Mouse (Mus musculus): Measurements from ENCODE around the gene Derl3. TPM values are rescaled to one million over a fixed set of nuclear protein-coding genes. Genes with fewer than 3 reads are reported as not detected.
"Not testable (repeated sequence)": the region's sequence is repeated elsewhere in the genome, so short reads cannot be mapped to it uniquely, and the experiment has no call there.

The Derl3 gene
- polyA plus RNA-seq, 1 experiment = 5.9 TPM

DNA sequence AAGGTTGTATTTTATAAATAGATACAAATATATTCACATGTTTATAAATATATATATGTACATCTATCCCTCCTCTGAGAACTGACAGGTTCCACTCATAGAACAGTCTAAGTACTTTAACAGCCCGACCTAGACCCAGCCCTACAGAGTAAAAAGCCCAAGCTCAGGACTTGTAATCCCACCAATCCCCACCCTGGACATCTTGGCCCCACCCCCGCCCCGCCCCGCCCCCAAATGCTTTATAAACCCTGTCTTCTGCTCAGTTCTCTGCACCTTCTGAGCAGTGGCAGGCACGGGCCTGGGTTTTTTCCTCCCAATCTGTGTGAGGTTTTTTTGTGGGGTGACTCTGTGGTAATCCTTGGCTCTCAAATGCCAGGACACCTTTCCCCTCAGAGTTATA, 39.1 kb upstream of the Derl3 start:
- no peak overlapping the region for H3K4me3 ChIP-seq (ENCODE audit: insufficient read depth, low read length)
- 0 out of 2 replicates have a peak, but pooled peaks cover 2% of the 10 kb centered on the region for H3K4me1 ChIP-seq (ENCODE audit: control insufficient read depth, insufficient read depth, low read length)
- H3K27ac ChIP-seq (ENCODE audit: insufficient read depth, low read length) = no peak overlapping the region
- TF ChIP-seq CTCF (IDR thresholded peaks at IDR 0.05; ENCODE audit: extremely low read depth, insufficient read depth, low read length) (no peak), POLR2A (IDR thresholded peaks at IDR 0.05; ENCODE audit: extremely low read depth, insufficient read depth, low read length) (no peak)

DNA sequence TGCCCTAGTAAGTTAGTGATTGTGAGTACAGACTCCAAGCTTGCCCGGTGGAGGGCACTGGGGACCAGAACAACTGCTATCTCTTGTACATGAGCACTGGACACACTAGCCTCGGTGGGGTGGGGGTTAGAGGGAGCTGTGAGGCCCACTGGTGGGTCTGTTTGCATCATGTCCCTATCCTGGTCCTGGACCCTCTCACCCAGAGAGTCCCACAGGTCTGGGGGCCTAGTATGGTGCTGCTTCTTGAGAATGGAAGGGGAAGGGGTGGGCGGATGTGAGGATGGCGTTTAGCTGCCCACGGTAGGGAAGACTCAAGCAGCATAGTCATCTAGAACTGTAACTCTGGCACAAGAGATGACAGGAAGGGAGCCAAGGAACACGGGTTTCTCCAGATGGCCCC, 38.4 kb upstream of the Derl3 start:
- no peak overlapping the region for H3K4me3 ChIP-seq (ENCODE audit: insufficient read depth, low read length)
- 0 out of 2 replicates have a peak, but pooled peaks cover 2% of the 10 kb centered on the region for H3K4me1 ChIP-seq (ENCODE audit: control insufficient read depth, insufficient read depth, low read length)
- no peak overlapping the region for H3K27ac ChIP-seq (ENCODE audit: insufficient read depth, low read length)
- no peak for TF ChIP-seq POLR2A (IDR thresholded peaks at IDR 0.05; ENCODE audit: extremely low read depth, insufficient read depth, low read length)
- TF ChIP-seq CTCF (IDR thresholded peaks at IDR 0.05; ENCODE audit: extremely low read depth, insufficient read depth, low read length) = no peak

DNA sequence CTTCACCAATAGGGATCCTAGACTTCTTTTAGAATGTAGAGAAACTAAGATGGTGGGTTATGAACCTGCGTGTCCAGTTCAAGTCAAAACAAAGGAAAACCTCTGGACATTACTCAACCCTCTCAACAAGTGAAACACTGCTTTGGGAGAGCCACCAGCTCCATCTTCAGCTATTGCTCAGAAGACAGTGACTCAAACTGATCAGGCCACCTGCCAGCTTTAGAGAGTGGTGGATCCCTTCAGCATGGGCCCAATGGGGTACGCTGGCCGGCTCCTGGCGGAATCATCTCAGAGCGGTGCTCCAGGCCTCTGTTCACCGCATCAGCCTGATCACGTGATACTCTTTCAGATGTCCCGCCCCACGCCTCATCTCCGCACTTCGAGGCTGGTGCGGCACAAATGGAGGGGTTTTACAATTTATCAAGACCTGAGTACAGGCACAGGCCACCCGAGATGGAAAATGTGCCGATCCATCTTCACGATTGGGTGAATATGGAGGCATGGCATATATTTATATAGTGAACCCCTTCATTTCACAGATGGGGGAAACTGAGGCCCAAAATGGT, 37.7 kb upstream of the Derl3 start:
- no peak overlapping the region for H3K27ac ChIP-seq (ENCODE audit: insufficient read depth, low read length)
- 0 out of 2 replicates have a peak, but pooled peaks cover 2% of the 10 kb centered on the region for H3K4me1 ChIP-seq (ENCODE audit: control insufficient read depth, insufficient read depth, low read length)
- no peak overlapping the region for H3K4me3 ChIP-seq (ENCODE audit: insufficient read depth, low read length)
- TF ChIP-seq CTCF (IDR thresholded peaks at IDR 0.05; ENCODE audit: extremely low read depth, insufficient read depth, low read length) = no peak
- no peak for TF ChIP-seq POLR2A (IDR thresholded peaks at IDR 0.05; ENCODE audit: extremely low read depth, insufficient read depth, low read length)

DNA sequence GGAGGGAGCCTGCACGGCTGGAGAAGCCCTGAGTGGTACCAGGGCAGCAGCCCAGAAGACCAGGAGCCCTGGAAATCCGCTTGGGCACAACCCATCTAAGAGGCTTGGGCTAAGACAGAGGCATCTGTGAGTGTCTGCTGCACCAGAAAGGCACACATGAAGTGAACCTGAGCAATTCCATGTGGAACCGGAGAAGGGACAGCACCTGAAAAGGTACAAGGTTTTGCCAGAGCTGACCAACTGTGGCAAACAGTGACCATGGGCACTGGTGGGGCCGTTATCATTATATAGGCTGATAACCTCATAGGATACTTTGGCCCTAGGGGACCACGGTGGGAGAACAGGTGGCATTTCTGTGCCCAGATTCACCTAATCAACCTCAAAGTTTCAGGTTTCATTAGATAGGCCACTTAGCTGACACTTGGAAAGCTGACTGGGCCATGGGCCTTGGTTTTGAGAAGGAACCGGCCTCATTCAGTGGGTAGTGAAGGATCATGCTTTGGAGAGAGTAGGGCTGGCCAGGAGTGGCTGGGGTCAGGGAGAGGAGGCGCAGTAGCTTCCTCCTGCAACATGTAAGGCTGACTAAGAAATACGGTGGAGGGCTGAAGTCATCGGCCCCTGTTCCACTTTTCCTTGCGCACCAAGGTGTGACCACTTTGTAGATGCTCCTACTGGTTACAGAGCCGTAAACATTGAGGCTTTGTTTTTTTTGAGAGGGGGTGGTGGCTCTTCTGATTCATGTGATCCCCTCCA, 36.9 kb upstream of the Derl3 start:
- Histone ChIP-seq H3K4me1 (ENCODE audit: control insufficient read depth, insufficient read depth, low read length) (0 out of 2 replicates have a peak, but pooled peaks cover 2% of the 10 kb centered on the region), H3K4me3 (ENCODE audit: insufficient read depth, low read length) (no peak overlapping the region), H3K27ac (ENCODE audit: insufficient read depth, low read length) (no peak overlapping the region)
- no peak for TF ChIP-seq POLR2A (IDR thresholded peaks at IDR 0.05; ENCODE audit: extremely low read depth, insufficient read depth, low read length)
- no peak for TF ChIP-seq CTCF (IDR thresholded peaks at IDR 0.05; ENCODE audit: extremely low read depth, insufficient read depth, low read length)

DNA sequence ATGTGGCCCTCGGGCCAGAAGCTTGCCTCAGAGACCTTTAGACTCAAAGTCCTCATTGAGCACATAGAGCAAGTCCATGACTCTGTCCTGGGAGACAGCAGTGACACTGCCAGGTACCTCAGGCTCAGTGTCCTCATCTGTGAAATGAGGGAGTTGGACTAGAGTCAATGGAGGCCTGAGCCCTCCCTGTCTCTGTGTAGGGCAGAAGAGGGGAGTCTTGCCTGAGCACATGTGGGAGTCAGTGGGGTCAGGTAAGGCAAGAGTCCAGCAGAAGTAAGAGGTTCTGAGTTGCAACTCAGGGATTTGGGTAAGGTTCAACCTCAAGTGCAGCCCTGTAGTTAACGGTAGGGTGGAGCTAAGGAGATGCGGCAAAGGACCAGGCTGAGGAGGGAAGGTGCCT, 36.2 kb upstream of the Derl3 start:
- no peak overlapping the region for H3K27ac ChIP-seq (ENCODE audit: insufficient read depth, low read length)
- TF ChIP-seq CTCF (IDR thresholded peaks at IDR 0.05; ENCODE audit: extremely low read depth, insufficient read depth, low read length) (no peak), POLR2A (IDR thresholded peaks at IDR 0.05; ENCODE audit: extremely low read depth, insufficient read depth, low read length) (no peak)
- H3K4me3 ChIP-seq (ENCODE audit: insufficient read depth, low read length) = no peak overlapping the region
- H3K4me1 ChIP-seq (ENCODE audit: control insufficient read depth, insufficient read depth, low read length) = 0 out of 2 replicates have a peak, but pooled peaks cover 2% of the 10 kb centered on the region

DNA sequence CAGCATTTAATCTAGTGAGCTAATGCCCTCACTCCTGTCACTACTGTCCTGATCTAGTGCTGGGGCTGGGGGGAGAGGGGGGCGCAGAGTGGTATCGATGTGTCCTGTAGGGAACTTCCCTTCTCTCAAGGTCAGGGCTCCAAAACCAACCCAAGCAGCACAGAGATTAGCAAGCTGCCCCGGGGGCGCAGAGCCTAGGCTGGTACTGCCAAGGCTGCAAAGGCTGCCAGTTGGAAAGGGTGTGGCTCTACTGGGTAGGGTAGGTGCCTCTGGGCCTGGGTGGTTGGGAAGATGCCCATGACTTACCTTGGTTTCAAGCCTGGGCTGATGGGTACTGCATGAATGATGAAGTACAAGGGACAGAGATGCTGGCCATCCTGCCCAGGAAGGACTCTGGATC, 35.6 kb upstream of the Derl3 start:
- Histone ChIP-seq H3K27ac (ENCODE audit: insufficient read depth, low read length) (no peak overlapping the region), H3K4me3 (ENCODE audit: insufficient read depth, low read length) (no peak overlapping the region), H3K4me1 (ENCODE audit: control insufficient read depth, insufficient read depth, low read length) (0 out of 2 replicates have a peak, but pooled peaks cover 2% of the 10 kb centered on the region)
- no peak for TF ChIP-seq CTCF (IDR thresholded peaks at IDR 0.05; ENCODE audit: extremely low read depth, insufficient read depth, low read length)
- TF ChIP-seq POLR2A (IDR thresholded peaks at IDR 0.05; ENCODE audit: extremely low read depth, insufficient read depth, low read length) = no peak

DNA sequence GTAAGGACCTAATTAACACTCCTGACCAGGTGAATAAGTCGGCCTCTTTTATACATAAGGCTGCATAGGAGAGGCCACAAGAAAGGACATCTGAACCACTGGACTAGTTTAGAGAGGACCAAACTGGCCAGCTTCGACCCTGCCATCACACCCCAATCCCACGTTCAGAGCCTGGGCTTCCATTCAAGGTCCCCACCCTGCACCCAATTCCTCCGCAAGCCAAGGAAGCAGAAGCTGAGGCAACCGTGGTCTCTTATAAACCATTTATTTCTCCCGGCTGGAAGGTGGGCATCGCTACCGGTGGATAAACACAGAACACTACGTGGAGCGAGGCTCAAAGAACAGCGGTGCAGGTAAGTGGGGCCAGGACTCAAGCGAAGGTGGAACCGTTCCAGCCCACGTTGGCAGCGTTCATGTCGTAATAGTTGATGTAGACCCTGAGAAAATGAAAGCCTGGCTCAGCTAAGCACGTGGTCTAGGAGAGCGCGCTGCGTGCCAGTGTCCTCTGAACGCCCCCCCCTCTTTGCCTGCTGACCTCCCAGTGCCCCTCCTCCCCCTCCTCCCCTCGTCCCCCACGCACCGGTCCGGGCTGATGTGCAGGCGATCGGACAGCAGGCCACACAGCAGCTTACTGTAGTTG, 34.0 kb upstream of the Derl3 start:
- no peak for TF ChIP-seq POLR2A (IDR thresholded peaks at IDR 0.05; ENCODE audit: extremely low read depth, insufficient read depth, low read length)
- no peak for TF ChIP-seq CTCF (IDR thresholded peaks at IDR 0.05; ENCODE audit: extremely low read depth, insufficient read depth, low read length)
- Histone ChIP-seq H3K4me3 (ENCODE audit: insufficient read depth, low read length) (peak overlapping the region; percentile 86), H3K27ac (ENCODE audit: insufficient read depth, low read length) (no peak overlapping the region), H3K4me1 (ENCODE audit: control insufficient read depth, insufficient read depth, low read length) (0 out of 2 replicates have a peak, but pooled peaks cover 2% of the 10 kb centered on the region)

DNA sequence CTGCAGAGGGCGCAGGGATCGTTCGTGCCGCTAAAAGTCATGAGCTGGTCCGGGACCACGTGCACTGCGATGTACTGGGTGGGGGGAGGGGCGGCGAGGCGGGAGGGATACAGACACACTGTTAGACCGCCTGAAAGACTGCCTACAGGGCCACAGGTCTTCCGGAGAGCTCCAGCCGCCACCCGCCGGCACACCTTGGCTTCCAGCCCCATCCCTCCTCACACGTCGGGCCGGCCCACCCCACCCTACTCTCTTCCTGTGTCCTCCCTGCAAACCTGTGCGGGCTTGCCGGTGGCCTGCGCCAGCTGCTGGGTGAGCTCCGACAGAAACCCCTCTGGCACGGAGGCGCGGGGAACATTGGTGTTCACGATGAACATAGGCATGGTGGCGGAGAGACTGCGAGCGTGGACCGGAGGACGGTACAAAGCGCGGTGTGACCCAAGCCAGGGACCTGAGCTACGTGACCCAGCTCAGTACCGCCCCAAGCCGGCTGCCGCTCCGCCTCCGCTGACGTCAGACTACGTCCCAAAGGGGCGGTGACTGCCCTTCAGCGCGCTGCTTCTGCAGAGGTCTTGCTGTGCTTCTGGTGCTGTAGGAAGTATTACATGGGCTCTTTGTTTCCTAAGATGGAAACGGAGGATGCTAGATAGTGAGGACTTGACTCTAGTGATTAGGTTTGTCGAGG, 33.3 kb upstream of the Derl3 start, which contains the start of gene Mif:
Gene Mif (minus strand): TSS at position 455 of the 685 bp plus-strand sequence.
- Histone ChIP-seq H3K27ac (ENCODE audit: insufficient read depth, low read length) (peak within 1 kb of the TSS; percentile 69), H3K4me3 (ENCODE audit: insufficient read depth, low read length) (peak within 1 kb of the TSS; percentile 86)
- peak; percentile 91 for TF ChIP-seq POLR2A (IDR thresholded peaks at IDR 0.05; ENCODE audit: extremely low read depth, insufficient read depth, low read length)
- H3K4me1 ChIP-seq (ENCODE audit: control insufficient read depth, insufficient read depth, low read length) = not testable (repeated sequence)

DNA sequence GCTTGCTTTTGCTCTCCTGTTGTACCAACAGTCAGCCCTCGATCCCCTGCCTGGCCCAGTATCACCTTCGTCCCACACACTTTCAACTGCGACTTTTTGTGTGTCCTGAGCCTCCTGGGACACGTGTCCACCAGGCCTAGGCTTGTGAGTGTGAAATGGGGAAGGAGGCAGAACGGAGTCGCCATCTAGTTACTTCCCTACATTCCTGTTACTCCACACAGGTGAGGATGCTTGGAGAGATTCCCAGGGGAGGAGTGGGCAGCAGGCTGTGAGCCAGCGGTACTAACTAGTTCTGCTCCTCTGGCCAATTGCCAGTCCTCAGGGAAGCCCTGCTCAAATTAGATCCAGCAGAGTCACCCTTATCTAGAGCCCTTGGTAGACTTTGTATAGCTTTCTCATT, 32.5 kb upstream of the Derl3 start:
- no peak overlapping the region for H3K27ac ChIP-seq (ENCODE audit: insufficient read depth, low read length)
- H3K4me1 ChIP-seq (ENCODE audit: control insufficient read depth, insufficient read depth, low read length) = no peaks in the 10 kb centered on the region
- TF ChIP-seq CTCF (IDR thresholded peaks at IDR 0.05; ENCODE audit: extremely low read depth, insufficient read depth, low read length) = no peak
- no peak for TF ChIP-seq POLR2A (IDR thresholded peaks at IDR 0.05; ENCODE audit: extremely low read depth, insufficient read depth, low read length)
- H3K4me3 ChIP-seq (ENCODE audit: insufficient read depth, low read length) = peak overlapping the region; percentile 86; the same call in 1 of the 2 replicates
